Mouse (Mus musculus) heart, embryonic 15.5 days (tissue): Measurements from ENCODE around the gene Slc6a19. TPM values are rescaled to one million over a fixed set of nuclear protein-coding genes. Genes with fewer than 3 reads are reported as not detected.

Source experiments
- ATAC-seq: fragments of 200-750 bp; cut with Nextera tagmentation; replicated peaks from 2 replicates; pipeline ENCODE4 v1.8.0; 2017; ENCODE audit warnings: low read depth, moderate TSS enrichment; ENCODE audit not compliant: insufficient number of reproducible peaks, insufficient read depth, low FRiP score
- H3K27ac ChIP-seq: fragments of 300-500 bp; sonication (generic); 2 replicates; pipeline ENCODE4 v1.5.1; 2015; ENCODE audit warnings: mild to moderate bottlenecking, inconsistent platforms
- H3K27me3 ChIP-seq: fragments of 300-500 bp; sonication (generic); 2 replicates; pipeline ENCODE4 v1.6.1; 2015; ENCODE audit warnings: inconsistent platforms
- H3K36me3 ChIP-seq: fragments of 300-500 bp; sonication (generic); 2 replicates; pipeline ENCODE4 v1.6.1; 2015; ENCODE audit warnings: mild to moderate bottlenecking, inconsistent platforms
- H3K4me1 ChIP-seq: fragments of 300-500 bp; sonication (generic); replicated peaks from 2 replicates; pipeline ENCODE4 v1.6.1; 2015; ENCODE audit warnings: inconsistent platforms
- H3K4me2 ChIP-seq: fragments of 300-500 bp; sonication (generic); 2 replicates; pipeline ENCODE4 v1.6.1; 2015; ENCODE audit warnings: inconsistent platforms, mild to moderate bottlenecking, moderate library complexity
- H3K4me3 ChIP-seq: fragments of 300-500 bp; sonication (generic); 2 replicates; pipeline ENCODE4 v1.5.1; 2015; ENCODE audit warnings: mild to moderate bottlenecking, inconsistent platforms
- H3K9ac ChIP-seq: fragments of 300-500 bp; sonication (generic); 2 replicates; pipeline ENCODE4 v1.6.1; 2015; ENCODE audit warnings: mild to moderate bottlenecking, inconsistent platforms
- H3K9me3 ChIP-seq: fragments of 300-500 bp; sonication (generic); replicated peaks from 2 replicates; pipeline ENCODE4 v1.6.1; 2016; ENCODE audit warnings: inconsistent platforms
- WGBS: fragments of 180-500 bp; shearing (Covaris S2); methylation state at CpG from one replicate; pipeline ENCODE4 v1.1.7; 2015; ENCODE audit warnings: mixed read lengths; 5-methylcytosine and 5-hydroxymethylcytosine counted together
- polyA plus RNA-seq: library from polyadenylated mRNA; unstranded; fragments of >200 nt; fragmentation: Nextera tagmentation; extraction: Ambion mirVana; gene quantifications from 2 replicates; pipeline ENCODE4 v1.2.1, GENCODE M21; 2015

Gene Slc6a19
- polyA plus RNA-seq, 1 experiment from 2014 or later = not detected

DNA sequence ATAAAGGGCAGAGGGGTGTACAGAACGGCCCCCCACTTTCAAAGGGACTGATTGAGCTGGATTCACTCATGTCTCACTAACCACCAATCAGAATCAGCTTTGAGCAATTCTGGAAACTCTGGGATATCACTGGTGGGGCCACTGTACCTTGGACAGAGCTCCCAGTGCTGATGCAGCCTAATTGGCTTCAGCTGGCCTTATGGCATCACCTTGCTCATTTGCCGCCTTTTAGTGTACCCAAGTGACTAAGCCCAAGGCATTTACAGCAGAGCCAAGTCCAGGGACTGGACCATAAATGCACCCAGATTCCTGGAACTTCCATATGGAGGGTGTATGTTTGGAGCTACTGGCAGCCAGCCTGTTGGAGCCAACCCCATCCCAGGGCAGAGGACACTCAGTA is 45.7 kb downstream of the Slc6a19 start:
- Histone ChIP-seq H3K27me3 (no peaks in the 10 kb centered on the region), H3K4me3 (no peak overlapping the region), H3K4me1 (no peaks in the 10 kb centered on the region), H3K36me3 (no peaks in the 10 kb centered on the region), H3K9me3 (no peaks in the 10 kb centered on the region), H3K27ac (no peak overlapping the region), H3K4me2 (no peak overlapping the region), H3K9ac (no peak overlapping the region)
- 40% methylated on average over 2 of the region's 2 CpGs for WGBS
- ATAC-seq = no peak

DNA sequence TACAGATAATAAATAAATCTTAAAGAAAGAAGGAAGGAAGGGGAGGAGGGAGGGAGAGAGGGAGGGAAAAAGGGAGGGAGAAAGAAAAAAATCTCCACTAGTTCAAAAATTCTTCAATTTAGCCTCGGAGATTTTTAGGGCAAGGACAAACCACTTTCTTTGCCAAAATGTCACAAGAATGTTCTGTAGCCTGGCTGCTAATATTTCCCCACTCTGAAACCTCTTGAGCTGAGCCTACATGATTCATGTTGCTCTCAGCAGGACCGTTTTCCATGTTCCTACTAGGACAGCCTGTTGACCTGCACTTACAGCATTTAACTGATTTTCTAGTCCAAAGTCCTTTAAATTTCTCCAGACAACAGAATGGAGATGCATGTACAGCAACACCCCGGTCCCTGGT is 49.7 kb downstream of the Slc6a19 start:
- ATAC-seq = no peak

GRCm38 (mm10) chr13:73653266-73653665 is 51.4 kb downstream of the Slc6a19 start:
- no peaks in the 10 kb centered on the region for H3K36me3 ChIP-seq
- no peak for ATAC-seq

More for the DNA sequence above, 49.7 kb downstream of the Slc6a19 start:
- Histone ChIP-seq H3K27ac (no peak overlapping the region), H3K4me1 (no peaks in the 10 kb centered on the region), H3K36me3 (no peaks in the 10 kb centered on the region), H3K4me3 (no peak overlapping the region), H3K4me2 (no peak overlapping the region), H3K27me3 (no peaks in the 10 kb centered on the region), H3K9ac (no peak overlapping the region), H3K9me3 (no peaks in the 10 kb centered on the region)
- 62% methylated on average over 3 of the region's 3 CpGs for WGBS

GRCm38 (mm10) chr13:73646397-73647087 is 58.1 kb downstream of the Slc6a19 start:
- Histone ChIP-seq H3K4me2 (no peak overlapping the region), H3K9ac (no peak overlapping the region), H3K27me3 (no peaks in the 10 kb centered on the region), H3K9me3 (no peaks in the 10 kb centered on the region), H3K4me1 (no peaks in the 10 kb centered on the region), H3K36me3 (no peaks in the 10 kb centered on the region), H3K27ac (no peak overlapping the region), H3K4me3 (no peak overlapping the region)
- ATAC-seq = 0 out of 2 replicates have a peak, but pooled peaks have one; percentile 34
- 41% methylated on average over 6 of the region's 6 CpGs for WGBS

More at GRCm38 (mm10) chr13:73653266-73653665, 51.4 kb downstream of the Slc6a19 start:
- Histone ChIP-seq H3K9ac (no peak overlapping the region), H3K4me1 (no peaks in the 10 kb centered on the region), H3K9me3 (no peaks in the 10 kb centered on the region), H3K27ac (no peak overlapping the region), H3K4me3 (no peak overlapping the region), H3K27me3 (no peaks in the 10 kb centered on the region), H3K4me2 (no peak overlapping the region)
- WGBS = 76% methylated on average over 3 of the region's 3 CpGs

GRCm38 (mm10) chr13:73641296-73641695 is 63.4 kb downstream of the Slc6a19 start:
- no peaks in the 10 kb centered on the region for H3K4me1 ChIP-seq
- no peak overlapping the region for H3K4me3 ChIP-seq
- H3K27ac ChIP-seq = no peak overlapping the region
- H3K27me3 ChIP-seq = no peaks in the 10 kb centered on the region
- H3K9ac ChIP-seq = no peak overlapping the region
- H3K36me3 ChIP-seq = no peaks in the 10 kb centered on the region
- ATAC-seq = no peak
- H3K4me2 ChIP-seq = no peak overlapping the region
- H3K9me3 ChIP-seq = no peaks in the 10 kb centered on the region
- 75% methylated on average over 4 of the region's 4 CpGs for WGBS

DNA sequence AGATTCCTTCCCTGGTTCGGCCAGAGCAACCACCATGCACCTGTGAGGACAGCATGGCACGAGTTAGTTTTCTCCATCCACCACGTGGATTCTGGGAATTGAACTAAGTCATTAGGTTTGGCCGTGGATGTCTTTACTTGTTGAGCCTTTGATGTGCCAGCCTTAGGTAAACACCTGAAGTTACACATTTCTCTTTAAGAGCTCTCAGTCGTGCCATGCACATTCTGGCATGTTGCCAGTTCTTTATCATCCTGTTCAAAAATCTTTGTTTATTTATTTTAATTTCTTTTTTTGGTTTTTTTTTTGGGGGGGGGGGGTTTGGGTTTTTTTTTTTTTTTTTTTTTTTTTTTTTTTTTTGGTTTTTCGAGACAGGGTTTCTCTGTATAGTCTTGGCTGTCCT is 66.8 kb downstream of the Slc6a19 start:
- 72% methylated on average over 5 of the region's 6 CpGs for WGBS
- no peak overlapping the region for H3K9ac ChIP-seq

GRCm38 (mm10) chr13:73631837-73632236 is 72.8 kb downstream of the Slc6a19 start:
- no peak for ATAC-seq
- Histone ChIP-seq H3K4me3 (no peak overlapping the region), H3K4me2 (no peak overlapping the region), H3K9me3 (no peaks in the 10 kb centered on the region), H3K36me3 (no peaks in the 10 kb centered on the region), H3K27ac (no peak overlapping the region), H3K4me1 (peaks cover 12% of the 10 kb centered on the region), H3K27me3 (no peaks in the 10 kb centered on the region), H3K9ac (no peak overlapping the region)
- 89% methylated on average over 3 of the region's 3 CpGs for WGBS

More for the DNA sequence above, 66.8 kb downstream of the Slc6a19 start:
- Histone ChIP-seq H3K27ac (no peak overlapping the region), H3K4me2 (no peak overlapping the region), H3K4me3 (no peak overlapping the region), H3K9me3 (no peaks in the 10 kb centered on the region), H3K4me1 (no peaks in the 10 kb centered on the region), H3K27me3 (no peaks in the 10 kb centered on the region), H3K36me3 (no peaks in the 10 kb centered on the region)
- ATAC-seq = no peak

Other genes with a start within 250 kb of the Slc6a19 start
- gene Lpcat1, start 237.7 kb downstream of the Slc6a19 start, polyA plus RNA-seq = 15.9 and 19.1 TPM in 2 replicates
- gene Slc6a3, start 168.1 kb downstream of the Slc6a19 start, polyA plus RNA-seq = 0.05 and 0.14 TPM in 2 replicates
- gene Clptm1l, start 100.9 kb downstream of the Slc6a19 start, polyA plus RNA-seq = 83.4 and 112 TPM in 2 replicates
- gene Tert, start 78.0 kb downstream of the Slc6a19 start, polyA plus RNA-seq = 1.4 and 2.9 TPM in 2 replicates
- not detected in 2 replicates for gene Slc6a18, start 26.8 kb downstream of the Slc6a19 start, polyA plus RNA-seq
- gene Slc12a7, start 28.2 kb upstream of the Slc6a19 start, polyA plus RNA-seq = 37.1 and 37.7 TPM in 2 replicates
- gene Nkd2, start 142.8 kb upstream of the Slc6a19 start, polyA plus RNA-seq = 3.0 and 3.6 TPM in 2 replicates
- 22.0 and 25.4 TPM in 2 replicates for gene Trip13, start 232.9 kb upstream of the Slc6a19 start, polyA plus RNA-seq
- 37.0 and 37.5 TPM in 2 replicates for gene Brd9, start 232.9 kb upstream of the Slc6a19 start, polyA plus RNA-seq